Mouse (Mus musculus) heart, embryonic 15.5 days (tissue): ENCODE data around the gene Adam21. TPM values are rescaled to one million over a fixed set of nuclear protein-coding genes. Genes with fewer than 3 reads are reported as not detected.
"Not testable (repeated sequence)": the region's sequence is repeated elsewhere in the genome, so short reads cannot be mapped to it uniquely, and the experiment has no call there.

Experiments
- ATAC-seq: fragments of 200-750 bp; cut with Nextera tagmentation; replicated peaks from 2 replicates; pipeline ENCODE4 v1.8.0; 2017; ENCODE audit warnings: low read depth, moderate TSS enrichment; ENCODE audit not compliant: insufficient number of reproducible peaks, insufficient read depth, low FRiP score
- H3K27ac ChIP-seq: fragments of 300-500 bp; sonication (generic); 2 replicates; pipeline ENCODE4 v1.5.1; 2015; ENCODE audit warnings: mild to moderate bottlenecking, inconsistent platforms
- H3K27me3 ChIP-seq: fragments of 300-500 bp; sonication (generic); 2 replicates; pipeline ENCODE4 v1.6.1; 2015; ENCODE audit warnings: inconsistent platforms
- H3K36me3 ChIP-seq: fragments of 300-500 bp; sonication (generic); 2 replicates; pipeline ENCODE4 v1.6.1; 2015; ENCODE audit warnings: mild to moderate bottlenecking, inconsistent platforms
- H3K4me1 ChIP-seq: fragments of 300-500 bp; sonication (generic); replicated peaks from 2 replicates; pipeline ENCODE4 v1.6.1; 2015; ENCODE audit warnings: inconsistent platforms
- H3K4me2 ChIP-seq: fragments of 300-500 bp; sonication (generic); 2 replicates; pipeline ENCODE4 v1.6.1; 2015; ENCODE audit warnings: inconsistent platforms, mild to moderate bottlenecking, moderate library complexity
- H3K4me3 ChIP-seq: fragments of 300-500 bp; sonication (generic); 2 replicates; pipeline ENCODE4 v1.5.1; 2015; ENCODE audit warnings: mild to moderate bottlenecking, inconsistent platforms
- H3K9ac ChIP-seq: fragments of 300-500 bp; sonication (generic); 2 replicates; pipeline ENCODE4 v1.6.1; 2015; ENCODE audit warnings: mild to moderate bottlenecking, inconsistent platforms
- H3K9me3 ChIP-seq: fragments of 300-500 bp; sonication (generic); replicated peaks from 2 replicates; pipeline ENCODE4 v1.6.1; 2016; ENCODE audit warnings: inconsistent platforms
- WGBS: fragments of 180-500 bp; shearing (Covaris S2); methylation state at CpG from one replicate; pipeline ENCODE4 v1.1.7; 2015; ENCODE audit warnings: mixed read lengths; 5-methylcytosine and 5-hydroxymethylcytosine counted together
- polyA plus RNA-seq: library from polyadenylated mRNA; unstranded; fragments of >200 nt; fragmentation: Nextera tagmentation; extraction: Ambion mirVana; gene quantifications from 2 replicates; pipeline ENCODE4 v1.2.1, GENCODE M21; 2015

Gene Adam21
- polyA plus RNA-seq, 1 experiment from 2014 or later, result 0.15 TPM

GRCm38 (mm10) chr12:81533029-81533419 lies 35.2 kb downstream of the Adam21 start:
- Histone ChIP-seq H3K27ac (peak overlapping the region; percentile 78), H3K36me3 (no peaks in the 10 kb centered on the region), H3K27me3 (no peaks in the 10 kb centered on the region), H3K9ac (peak overlapping the region; percentile 84; the same call in 1 of the 2 replicates), H3K9me3 (no peaks in the 10 kb centered on the region), H3K4me2 (peak overlapping the region; percentile 71), H3K4me3 (peak overlapping the region; percentile 89), H3K4me1 (peaks cover 7% of the 10 kb centered on the region; the same call in 1 of the 2 replicates)
- no peak for ATAC-seq
- 38% methylated on average over 4 of the region's 4 CpGs for WGBS

DNA sequence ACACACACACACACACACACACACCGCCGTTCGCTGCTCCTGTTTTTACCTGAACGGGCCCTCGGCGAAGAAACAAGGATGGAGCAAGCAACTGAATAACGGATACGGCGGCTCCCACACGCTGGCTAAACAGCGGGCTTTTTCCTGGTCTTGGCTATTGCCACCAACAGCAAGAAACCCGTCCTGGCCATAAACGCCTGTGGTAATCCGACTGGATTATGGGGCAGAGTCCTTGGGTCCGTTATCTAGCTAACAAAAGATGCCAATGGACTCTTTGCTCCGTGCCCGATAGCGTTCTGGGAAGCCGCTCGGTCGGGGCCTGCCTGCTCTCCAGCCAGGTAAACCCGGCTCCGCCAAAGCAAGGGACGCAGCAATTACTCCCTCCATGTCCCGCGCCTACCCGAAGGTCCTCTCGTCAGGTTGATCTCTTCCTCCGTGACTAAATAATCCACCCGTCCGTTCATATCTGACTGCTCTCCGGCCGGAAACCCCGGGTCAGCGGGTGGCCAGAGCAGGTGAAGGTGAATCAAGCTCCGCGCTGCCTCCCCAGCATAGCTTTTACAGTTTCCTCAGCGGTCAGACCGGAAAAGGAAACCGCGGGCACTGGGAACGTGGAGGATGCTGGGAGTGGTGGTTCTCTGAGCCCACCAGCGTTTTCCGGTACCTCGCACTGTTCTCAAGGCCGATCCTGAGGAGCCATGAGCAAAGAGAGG lies 35.8 kb downstream of the Adam21 start, which contains the start of the genes Gm20498 and Synj2bp:
TSS of gene Gm20498 (minus strand) at position 590 of the 713 bp plus-strand sequence.
TSS of gene Synj2bp (minus strand) at position 596 of the 713 bp plus-strand sequence.
- H3K9me3 ChIP-seq, result no peaks in the 10 kb centered on the region
- WGBS, result under 1% methylated on average over 46 of the region's 46 CpGs
- H3K27me3 ChIP-seq, result no peaks in the 10 kb centered on the region
- peaks cover 7% of the 10 kb centered on the region; the same call in 1 of the 2 replicates for H3K4me1 ChIP-seq
- peak within 1 kb of the TSS; percentile 78 for H3K27ac ChIP-seq
- peak within 1 kb of the TSS; percentile 84 for H3K9ac ChIP-seq
- H3K36me3 ChIP-seq, result no peaks in the 10 kb centered on the region
- peak within 1 kb of the TSS; percentile 89 for H3K4me3 ChIP-seq
- ATAC-seq, result peak; percentile 76
- peak within 1 kb of the TSS; percentile 71 for H3K4me2 ChIP-seq

DNA sequence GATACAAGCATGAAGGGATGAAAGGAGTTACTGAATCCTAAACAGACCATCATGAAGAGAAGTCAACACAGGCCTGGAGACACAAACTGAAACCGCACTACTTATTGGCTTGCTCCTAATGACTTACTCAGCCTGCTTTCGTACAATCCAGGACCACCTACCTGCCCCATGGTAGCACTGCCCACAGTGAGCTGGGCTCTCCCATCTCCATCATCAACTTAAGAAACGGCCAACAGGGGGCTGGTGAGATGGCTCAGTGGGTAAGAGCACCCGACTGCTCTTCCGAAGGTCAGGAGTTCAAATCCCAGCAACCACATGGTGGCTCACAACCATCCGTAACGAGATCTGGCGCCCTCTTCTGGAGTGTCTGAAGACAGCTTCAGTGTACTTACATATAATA lies 37.7 kb downstream of the Adam21 start:
- not testable (repeated sequence) for H3K27me3 ChIP-seq, ATAC-seq, H3K4me3 ChIP-seq, H3K4me1 ChIP-seq, H3K4me2 ChIP-seq, H3K9ac ChIP-seq, H3K36me3 ChIP-seq, H3K27ac ChIP-seq, H3K9me3 ChIP-seq
- WGBS, result 62% methylated on average over 8 of the region's 8 CpGs

Other genes starting within 250 kb of the Adam21 start
- 0.60 TPM in 2 replicates for gene Slc8a3, start 235.3 kb downstream of the Adam21 start, polyA plus RNA-seq
- 0.14 and 0.22 TPM in 2 replicates for gene Gm4787, start 189.0 kb downstream of the Adam21 start, polyA plus RNA-seq
- gene Adam4, start 146.5 kb downstream of the Adam21 start, polyA plus RNA-seq, result 0.23 and 0.39 TPM in 2 replicates
- 79.0 and 88.6 TPM in 2 replicates for gene Cox16, start 83.3 kb downstream of the Adam21 start, polyA plus RNA-seq
- gene Gm20498, start 35.6 kb downstream of the Adam21 start, polyA plus RNA-seq, result 26.9 and 28.9 TPM in 2 replicates
- gene Synj2bp, start 35.6 kb downstream of the Adam21 start, polyA plus RNA-seq, result 29.7 and 33.7 TPM in 2 replicates
- gene Med6, start 26.5 kb upstream of the Adam21 start, polyA plus RNA-seq, result 37.6 and 42.4 TPM in 2 replicates
- gene Ttc9, start 62.8 kb upstream of the Adam21 start, polyA plus RNA-seq, result 3.7 and 4.7 TPM in 2 replicates
- 0.19 and 0.30 TPM in 2 replicates for gene Map3k9, start 212.7 kb upstream of the Adam21 start, polyA plus RNA-seq